Mouse (Mus musculus) liver, embryonic 14.5 days (tissue): ENCODE data around the gene Slc35b2.

Experiments
- CTCF ChIP-seq: IDR thresholded peaks from 2 replicates; pipeline ENCODE4 v1.5.1; 2016; ENCODE audit warnings: antibody characterized with exemption, low read depth, control low read depth
- EP300 ChIP-seq: IDR thresholded peaks from 2 replicates; pipeline ENCODE4 v1.6.1; 2016; ENCODE audit warnings: antibody characterized with exemption, low read depth

DNA sequence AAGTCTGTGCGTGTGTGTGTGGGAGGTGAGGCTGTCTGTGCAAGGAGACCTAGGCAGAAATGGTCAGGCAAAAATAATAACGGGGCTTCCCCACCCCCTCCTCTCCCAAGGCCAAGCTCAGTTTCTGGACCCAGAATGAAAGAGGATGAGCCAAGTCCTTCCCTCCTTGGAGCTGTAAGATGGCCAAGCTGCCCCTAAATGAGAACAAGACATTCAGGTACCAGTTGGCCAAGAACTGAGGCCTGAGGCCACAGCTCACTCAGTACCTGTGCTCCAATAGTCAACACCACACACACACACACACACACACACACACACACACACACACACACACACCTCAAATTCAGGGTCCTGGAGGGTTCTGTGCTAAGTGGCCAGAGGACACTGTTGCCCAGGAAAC, 21.0 kb upstream of the Slc35b2 start:
- TF ChIP-seq EP300: no peak
- TF ChIP-seq CTCF: no peak
